Mouse (Mus musculus): ENCODE results near the gene H2-Q6.
"Not testable (repeated sequence)": the region's sequence is repeated elsewhere in the genome, so short reads cannot be mapped to it uniquely, and the experiment has no call there.

DNA sequence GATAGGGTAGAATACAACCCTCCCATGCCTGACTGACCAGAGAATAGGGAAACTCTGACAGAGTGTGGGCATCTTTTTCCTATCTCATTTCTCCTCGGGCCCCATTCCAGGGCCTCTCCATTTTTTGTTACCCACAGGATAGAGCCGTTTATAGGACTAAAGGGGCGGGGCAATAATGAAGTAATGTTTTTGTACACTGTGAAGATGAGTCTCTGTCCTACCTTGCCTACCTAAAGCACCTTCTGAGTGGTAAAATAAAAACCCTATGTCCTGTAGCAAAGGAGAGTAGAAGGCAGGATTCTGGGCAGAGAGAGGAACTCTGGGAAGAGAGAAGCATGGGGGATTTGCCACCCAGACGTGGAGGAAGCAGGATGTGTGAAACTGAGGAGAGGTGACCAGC lies 5.1 kb upstream of the H2-Q6 start:
- not testable (repeated sequence) for TF ChIP-seq POLR2A (IDR thresholded peaks at IDR 0.05; ENCODE audit: low read depth, low read length); CTCF (IDR thresholded peaks at IDR 0.05; ENCODE audit: extremely low read depth, insufficient read length, insufficient replicate concordance, low read depth, low read length)
